Mouse (Mus musculus) adrenal gland, adult 18-20 months (tissue): ENCODE data around the gene Nodal. TPM values are rescaled to one million over a fixed set of nuclear protein-coding genes. Genes with fewer than 3 reads are reported as not detected.
"Not testable (repeated sequence)": the region's sequence is repeated elsewhere in the genome, so short reads cannot be mapped to it uniquely, and the experiment has no call there.

Source experiments
- DNase-seq, 2 experiments: peaks; one replicate each; pipeline ENCODE4 v3.0.0; 2021 to 2022; ENCODE audit warnings: low spot score in 2 of 2
- total RNA-seq, 2 experiments: library from RNA; stranded (reverse); gene quantifications; 1 replicate in 1 of 2; 2 replicates in 1 of 2; pipeline ENCODE4 v1.2.3; 2021

Gene Nodal
- total RNA-seq, 2 experiments from 2014 or later: not detected

- DNase-seq: no peak
These were observed 10.2 kb downstream of the Nodal start for GRCm38 (mm10) chr10:61427951-61428350.

- DNase-seq: no peak
These were observed 10.6 kb downstream of the Nodal start for GRCm38 (mm10) chr10:61428416-61428815.

- no peak for DNase-seq
These were observed 11.3 kb downstream of the Nodal start for GRCm38 (mm10) chr10:61429043-61429442.

- DNase-seq: no peak
These were observed 13.6 kb downstream of the Nodal start for GRCm38 (mm10) chr10:61431375-61431774.

GRCm38 (mm10) chr10:61440202-61440800 is 22.5 kb downstream of the Nodal start:
- no peak for DNase-seq

GRCm38 (mm10) chr10:61443456-61443855 is 25.7 kb downstream of the Nodal start:
- no peak for DNase-seq

- DNase-seq: no peak
These were observed 26.1 kb downstream of the Nodal start for GRCm38 (mm10) chr10:61443876-61444275.

- no peak for DNase-seq
These were observed 27.2 kb downstream of the Nodal start for GRCm38 (mm10) chr10:61445016-61445415.

GRCm38 (mm10) chr10:61447581-61448353 is 30.0 kb downstream of the Nodal start:
- DNase-seq: no peak

GRCm38 (mm10) chr10:61448834-61449233 is 31.1 kb downstream of the Nodal start:
- no peak for DNase-seq

- DNase-seq: peak in 1 of 2 experiments; percentile 37
These were observed 33.7 kb downstream of the Nodal start for GRCm38 (mm10) chr10:61451463-61451930.

- DNase-seq: peak; percentile 42 to 43
These were observed 34.3 kb downstream of the Nodal start for GRCm38 (mm10) chr10:61451931-61452617.

GRCm38 (mm10) chr10:61452645-61453044 is 34.9 kb downstream of the Nodal start, which contains the start of gene Eif4ebp2:
Gene Eif4ebp2, minus strand, starts transcription at chr10:61452661.
- peak; percentile 99 for DNase-seq

- DNase-seq: not testable (repeated sequence)
These were observed 35.4 kb downstream of the Nodal start for GRCm38 (mm10) chr10:61453171-61453570.

GRCm38 (mm10) chr10:61457182-61457581 is 39.4 kb downstream of the Nodal start:
- DNase-seq: no peak

GRCm38 (mm10) chr10:61465009-61465408 is 47.2 kb downstream of the Nodal start:
- DNase-seq: no peak

GRCm38 (mm10) chr10:61466242-61466641 is 48.5 kb downstream of the Nodal start:
- DNase-seq: no peak

GRCm38 (mm10) chr10:61466873-61467272 is 49.1 kb downstream of the Nodal start:
- DNase-seq: no peak

GRCm38 (mm10) chr10:61468900-61469299 is 51.1 kb downstream of the Nodal start:
- DNase-seq: no peak

GRCm38 (mm10) chr10:61473640-61474039 is 55.9 kb downstream of the Nodal start:
- DNase-seq: no peak

GRCm38 (mm10) chr10:61474344-61474743 is 56.6 kb downstream of the Nodal start:
- DNase-seq: no peak
